Mouse (Mus musculus): ENCODE data around the gene Irf8.
"Not testable (repeated sequence)": the region's sequence is repeated elsewhere in the genome, so short reads cannot be mapped to it uniquely, and the experiment has no call there.

The Irf8 gene

DNA sequence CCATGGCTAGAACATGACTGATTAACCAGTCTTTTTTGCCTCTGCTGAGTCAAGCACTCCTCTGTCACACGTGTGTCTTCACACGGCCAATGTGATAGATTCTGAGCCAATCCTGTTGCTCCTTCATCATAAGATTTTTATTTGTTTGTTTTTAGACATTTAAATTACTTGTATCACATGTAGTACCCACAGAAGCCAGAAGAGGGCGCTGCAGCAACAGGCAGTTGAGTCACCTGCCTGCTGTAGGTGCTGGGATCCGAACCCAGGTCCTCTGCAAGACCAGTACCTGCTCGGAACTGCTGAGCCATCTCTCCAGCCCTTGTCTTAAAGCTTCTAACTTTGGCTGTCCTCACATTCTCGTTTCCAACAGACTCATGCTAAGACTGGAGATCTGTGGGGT is 13.1 kb upstream of the Irf8 start:
- DNase-seq (ENCODE audit: low spot score): no peak

- not testable (repeated sequence) for DNase-seq (ENCODE audit: low spot score)
Measured at GRCm38 (mm10) chr8:120724096-120724495, 12.1 kb upstream of the Irf8 start.

- no peak for DNase-seq (ENCODE audit: low spot score)
Measured at GRCm38 (mm10) chr8:120724816-120725575, 11.2 kb upstream of the Irf8 start.

- no peak for DNase-seq (ENCODE audit: low spot score)
Measured at GRCm38 (mm10) chr8:120725576-120725950, 10.6 kb upstream of the Irf8 start.

DNA sequence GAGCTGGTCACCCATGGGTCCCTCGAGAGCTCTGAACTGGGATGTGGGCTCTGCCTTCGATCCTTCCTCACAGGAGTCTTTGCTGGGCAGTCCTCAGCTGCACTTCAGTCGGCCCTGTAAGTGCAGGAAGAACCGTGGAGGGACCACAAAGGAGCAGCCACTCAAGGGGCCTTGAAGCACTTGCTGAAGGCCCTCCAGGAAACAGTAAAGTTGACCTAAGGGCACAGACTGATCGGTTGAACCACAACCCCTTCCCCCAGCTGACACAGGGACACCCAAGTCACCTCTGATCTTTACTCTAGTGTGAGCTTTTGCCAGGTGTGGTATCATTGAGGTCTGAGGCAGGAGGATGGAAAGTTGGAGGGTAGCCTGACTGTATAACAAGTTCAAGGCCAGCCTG is 10.1 kb upstream of the Irf8 start:
- no peak for DNase-seq (ENCODE audit: low spot score)

DNA sequence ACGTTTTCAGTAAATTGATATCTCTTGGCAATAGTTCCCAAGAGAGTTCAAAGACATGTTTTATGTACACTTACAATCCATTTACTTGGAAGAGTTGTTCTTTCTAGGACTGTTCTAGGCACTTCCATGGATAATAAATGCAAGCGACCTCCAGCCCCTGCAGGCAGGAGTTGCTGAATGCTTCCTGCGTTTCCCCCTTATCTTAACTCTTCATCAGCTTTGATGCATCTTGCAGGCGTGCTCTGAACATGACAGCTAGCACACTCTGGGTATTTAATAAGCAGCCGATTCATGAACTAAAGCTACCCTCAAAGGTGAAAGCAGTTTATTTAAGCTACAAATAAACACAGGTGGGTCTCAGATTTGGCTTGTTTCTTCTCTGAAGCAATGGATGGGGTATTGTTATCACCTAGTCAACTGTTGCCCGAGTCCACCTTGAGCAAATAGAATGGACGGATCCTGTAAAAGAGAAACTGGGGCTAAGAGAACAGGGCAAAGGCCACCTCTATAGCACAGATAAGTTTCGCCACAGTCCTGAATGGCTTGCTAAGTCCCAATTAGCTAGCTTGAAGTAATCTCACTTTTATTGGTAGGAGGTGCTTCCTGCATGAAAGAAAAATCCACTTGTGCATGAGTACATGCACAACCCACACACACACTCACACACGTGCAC is 7.5 kb upstream of the Irf8 start:
- DNase-seq (ENCODE audit: low spot score): no peak

DNA sequence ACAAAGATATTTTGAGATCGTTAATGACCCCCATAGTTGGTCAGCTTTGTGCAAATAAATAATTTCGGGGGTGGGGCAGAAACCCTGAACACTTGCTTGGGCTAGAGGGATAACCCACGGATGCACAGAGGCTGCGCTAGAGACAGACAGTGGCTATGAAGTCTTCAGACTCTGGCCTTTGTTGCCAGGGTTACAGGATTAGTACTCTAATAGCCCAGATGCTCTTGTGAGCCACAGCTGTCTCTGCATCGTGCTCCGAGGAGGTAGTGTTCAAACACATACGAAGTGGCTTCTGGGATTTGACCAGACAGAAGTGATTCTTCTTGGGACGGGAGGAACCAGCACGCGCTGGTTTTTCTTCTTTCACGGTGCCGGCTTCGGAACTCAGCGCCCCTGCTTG is 4.6 kb upstream of the Irf8 start:
- DNase-seq (ENCODE audit: low spot score): no peak

GRCm38 (mm10) chr8:120732068-120732467 is 4.1 kb upstream of the Irf8 start:
- DNase-seq (ENCODE audit: low spot score): no peak

DNA sequence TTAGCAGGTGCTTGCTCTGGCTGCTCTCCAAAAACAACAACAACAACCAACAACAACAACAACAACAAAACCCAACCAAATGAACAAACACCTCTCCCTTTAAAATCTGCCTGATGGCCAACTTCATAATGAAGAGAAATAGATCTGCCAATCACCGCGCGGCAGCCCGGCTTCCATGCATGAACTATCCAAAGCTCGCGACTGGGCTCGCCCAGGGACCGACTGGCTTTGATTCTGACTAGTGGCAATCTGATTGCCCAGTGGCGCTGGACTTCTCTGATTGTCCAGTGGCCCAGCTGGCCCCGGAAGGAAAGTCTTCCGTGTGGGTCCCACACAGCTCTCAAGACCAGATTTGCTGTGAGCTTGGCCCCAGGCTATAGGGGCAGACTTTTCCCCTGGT is 328 bp downstream of the Irf8 start:
- DNase-seq (ENCODE audit: low spot score): no peak

DNA sequence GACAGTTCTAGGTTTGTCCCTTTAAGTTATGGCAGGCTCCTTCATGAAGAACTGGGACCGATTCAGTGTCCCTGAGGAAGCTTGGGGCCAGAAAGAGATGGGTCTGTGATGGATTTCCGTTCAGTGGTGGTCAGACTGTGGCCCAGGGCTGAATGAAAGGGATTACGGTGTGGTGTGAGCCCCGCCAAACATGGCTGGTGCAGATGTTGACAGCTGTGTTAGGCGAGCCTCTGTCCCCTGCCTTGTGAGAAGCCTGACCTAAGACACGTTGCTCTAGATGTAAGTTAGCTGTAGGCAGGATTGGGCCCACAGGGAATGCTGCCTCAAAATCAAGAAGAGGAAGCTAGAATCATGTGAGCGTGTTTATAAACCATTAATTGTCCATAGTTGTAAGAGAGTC is 1.0 kb downstream of the Irf8 start:
- no peak for DNase-seq (ENCODE audit: low spot score)

DNA sequence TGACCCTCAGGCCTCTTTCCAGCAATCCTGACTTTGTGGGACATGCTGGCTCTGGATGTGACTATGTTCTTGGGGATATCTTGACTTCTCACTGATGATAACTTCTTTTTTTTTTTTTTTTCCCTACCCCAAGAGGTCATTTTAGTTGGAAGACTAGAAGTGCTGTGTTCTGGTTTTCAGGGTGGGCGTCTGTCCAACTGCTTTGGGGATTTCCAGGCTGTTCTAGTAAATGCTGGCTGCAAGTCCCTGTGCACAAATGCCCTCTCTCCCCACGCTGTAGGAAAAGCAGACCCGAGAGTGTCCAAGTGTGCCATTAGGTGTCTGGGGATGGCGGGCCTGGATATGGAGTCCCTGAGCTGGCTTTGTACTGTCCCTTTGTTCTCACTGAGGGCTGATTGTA is 2.6 kb downstream of the Irf8 start:
- no peak for DNase-seq (ENCODE audit: low spot score)

DNA sequence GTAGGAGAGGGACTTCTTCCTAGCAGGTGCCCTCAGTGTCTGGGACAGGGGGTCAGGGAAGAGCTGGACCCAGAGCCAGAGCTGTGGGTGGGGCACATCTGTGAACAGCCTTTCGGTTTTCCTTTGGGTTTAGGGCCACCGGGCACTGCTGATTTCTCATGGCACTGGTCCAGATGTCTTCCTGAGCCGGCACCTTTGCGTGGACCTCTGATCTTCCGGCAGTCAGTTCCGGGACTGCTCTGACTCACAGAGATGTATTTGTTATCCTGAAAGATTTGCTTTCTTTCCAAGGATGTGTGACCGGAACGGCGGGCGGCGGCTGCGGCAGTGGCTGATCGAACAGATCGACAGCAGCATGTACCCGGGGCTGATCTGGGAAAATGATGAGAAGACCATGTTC is 3.4 kb downstream of the Irf8 start:
- DNase-seq (ENCODE audit: low spot score): no peak

DNA sequence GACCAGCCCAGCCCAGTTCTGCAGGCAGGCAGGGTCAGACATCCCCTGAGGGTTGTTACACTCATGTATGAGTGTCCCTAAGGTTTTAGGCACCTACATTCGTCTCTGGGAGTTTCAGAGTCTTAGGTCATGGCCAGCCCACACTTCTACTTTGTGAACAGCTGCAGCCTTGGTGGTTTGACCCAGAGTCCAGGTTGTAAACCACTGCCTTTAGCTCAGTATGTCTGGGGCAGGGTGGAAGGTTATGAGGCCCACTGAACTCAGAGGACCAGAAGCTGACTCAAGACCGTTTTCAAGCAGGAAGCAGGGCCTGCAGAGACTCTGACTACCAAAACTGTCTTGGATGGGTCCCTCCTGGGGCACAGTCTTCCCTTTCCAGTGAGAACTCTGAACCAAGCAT is 4.4 kb downstream of the Irf8 start:
- DNase-seq (ENCODE audit: low spot score): no peak

GRCm38 (mm10) chr8:120741001-120741400 is 4.8 kb downstream of the Irf8 start:
- no peak for DNase-seq (ENCODE audit: low spot score)

- no peak for DNase-seq (ENCODE audit: low spot score)
Measured at GRCm38 (mm10) chr8:120741815-120742530, 5.8 kb downstream of the Irf8 start.

GRCm38 (mm10) chr8:120743149-120743897 is 7.2 kb downstream of the Irf8 start:
- DNase-seq (ENCODE audit: low spot score): no peak

DNA sequence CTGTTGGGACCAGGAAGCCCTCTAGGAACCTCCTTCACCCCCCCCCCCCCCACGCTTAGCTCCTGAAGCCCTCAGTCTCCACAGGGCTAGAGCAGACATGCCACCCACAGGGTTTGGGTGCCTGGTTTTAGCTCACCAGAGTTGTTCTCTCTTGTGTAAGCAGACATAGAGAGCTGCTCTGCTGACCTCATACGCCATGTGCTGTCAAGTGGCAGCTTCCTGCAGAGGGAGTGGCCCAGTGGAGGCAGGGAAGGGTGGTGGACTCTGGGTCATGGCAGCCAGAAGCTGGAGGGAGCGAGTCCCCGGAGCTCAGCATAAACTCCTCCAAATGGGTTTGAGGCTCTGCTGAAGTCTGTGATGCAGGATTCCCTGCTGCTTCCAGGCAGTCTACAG is 7.7 kb downstream of the Irf8 start:
- no peak for DNase-seq (ENCODE audit: low spot score)

GRCm38 (mm10) chr8:120744448-120744847 is 8.3 kb downstream of the Irf8 start:
- no peak for DNase-seq (ENCODE audit: low spot score)

DNA sequence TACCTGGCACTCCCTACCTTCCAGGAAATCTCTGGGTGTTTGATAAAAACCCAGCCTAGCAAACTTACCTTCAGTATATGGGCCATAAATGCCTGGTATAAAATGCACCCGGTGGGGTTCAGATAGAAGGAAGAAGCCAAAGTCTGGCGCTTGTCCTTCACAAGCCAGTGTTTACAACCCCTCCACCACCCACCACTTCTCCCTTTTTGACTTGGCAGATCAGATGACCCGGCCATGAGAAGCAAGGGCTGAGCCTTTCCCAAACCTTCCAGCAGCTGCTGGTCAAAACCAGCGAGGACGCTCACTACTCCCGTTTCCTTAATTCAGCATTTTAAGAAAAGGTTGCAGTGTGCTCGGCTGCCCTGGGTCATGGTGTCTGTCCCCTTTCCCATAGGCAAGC is 9.1 kb downstream of the Irf8 start:
- no peak for DNase-seq (ENCODE audit: low spot score)

GRCm38 (mm10) chr8:120746007-120746701 is 10.0 kb downstream of the Irf8 start:
- no peak for DNase-seq (ENCODE audit: low spot score)

GRCm38 (mm10) chr8:120747286-120747685 is 11.1 kb downstream of the Irf8 start:
- DNase-seq (ENCODE audit: low spot score): no peak

DNA sequence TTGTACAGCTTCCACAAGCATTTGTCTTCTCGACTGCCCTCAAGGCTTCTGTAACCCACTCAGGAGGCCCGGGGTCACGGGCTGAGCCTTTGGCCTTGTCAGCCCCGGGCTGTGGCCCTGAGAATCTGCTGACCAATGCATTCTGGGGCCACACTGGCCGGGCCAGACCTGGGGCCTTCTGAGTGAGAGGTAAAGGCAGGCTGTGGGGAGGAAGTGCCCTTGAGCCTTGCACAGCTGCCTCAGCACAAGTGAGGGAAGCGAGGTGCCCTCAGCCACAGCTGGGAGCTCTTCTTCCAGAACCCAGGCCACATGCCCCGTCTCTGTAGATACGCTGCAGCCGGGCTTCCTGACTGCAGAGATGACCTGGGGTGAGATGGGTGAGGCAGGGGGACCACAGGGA is 14.5 kb downstream of the Irf8 start:
- DNase-seq (ENCODE audit: low spot score): no peak
